Mouse (Mus musculus): ENCODE data around the gene Efnb2. TPM values are rescaled to one million over a fixed set of nuclear protein-coding genes. Genes with fewer than 3 reads are reported as not detected.

Efnb2 gene
- total RNA-seq, 1 experiment = 30.6 TPM

GRCm38 (mm10) chr8:8623486-8623885 is 37.6 kb downstream of the Efnb2 start:
- in situ Hi-C loops (cut with MboI; ENCODE audit: low sequenced_read_pairs in 2 of 2, unreplicated experiment in 2 of 2) = no loop called here
- H3K36me3 ChIP-seq (ENCODE audit: control insufficient read depth, insufficient read depth, low read length, poor library complexity, severe bottlenecking) = peaks cover 3% of the 10 kb centered on the region; the same call in 1 of the 2 replicates

DNA sequence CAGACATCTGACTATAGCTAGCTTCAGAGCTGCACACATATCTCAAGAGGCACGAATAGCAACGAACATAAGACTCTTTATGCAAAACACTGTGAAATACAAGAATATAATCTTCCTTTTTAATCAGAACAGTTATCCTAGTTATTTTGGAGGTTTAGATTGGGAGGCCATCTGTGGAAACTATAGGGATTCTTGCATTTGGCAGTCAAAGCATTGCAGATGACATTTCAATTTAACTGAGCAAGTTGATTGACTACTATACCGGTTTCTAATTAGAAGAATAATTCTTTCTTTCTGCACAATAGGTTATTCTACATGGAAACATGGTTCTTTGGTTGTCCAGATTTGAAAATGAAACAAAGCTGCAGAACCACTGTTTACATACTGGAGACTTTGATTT is 38.6 kb downstream of the Efnb2 start:
- Histone ChIP-seq H3K27ac (ENCODE audit: insufficient read depth, low read depth, low read length, poor library complexity, severe bottlenecking) (no peak overlapping the region), H3K9me3 (ENCODE audit: control insufficient read depth, insufficient read depth, low read depth, low read length) (no peaks in the 10 kb centered on the region), H3K9ac (ENCODE audit: insufficient read depth, low read depth, low read length, poor library complexity, severe bottlenecking) (no peak overlapping the region), H3K36me3 (ENCODE audit: control insufficient read depth, insufficient read depth, low read length, poor library complexity, severe bottlenecking) (peaks cover 3% of the 10 kb centered on the region; the same call in 1 of the 2 replicates), H3K4me1 (ENCODE audit: control insufficient read depth in 2 of 2, insufficient read depth in 2 of 2, low read length in 2 of 2, poor library complexity in 1 of 2) (peaks cover 2 to 17% of the 10 kb centered on the region in 2 experiments; a peak in 2 of 4 replicates), H3K4me3 (ENCODE audit: insufficient read depth in 1 of 2, low read depth in 1 of 2, low read length in 2 of 2, poor library complexity in 1 of 2, severe bottlenecking in 1 of 2) (no peak overlapping the region)
- no peak for DNase-seq (ENCODE audit: low read depth, low spot score)
- in situ Hi-C loops (cut with MboI; ENCODE audit: low sequenced_read_pairs in 2 of 2, unreplicated experiment in 2 of 2) = no loop called here
- no peak for TF ChIP-seq HCFC1 (IDR thresholded peaks at IDR 0.05; ENCODE audit: borderline replicate concordance, insufficient read depth, low read length)
- TF ChIP-seq ZNF384 (IDR thresholded peaks at IDR 0.05; ENCODE audit: low read depth, low read length) = no peak
- TF ChIP-seq MAFK (IDR thresholded peaks at IDR 0.05; ENCODE audit: insufficient read depth, low read depth, low read length) = no peak
- TF ChIP-seq ZC3H11A (IDR thresholded peaks at IDR 0.05; ENCODE audit: borderline replicate concordance, low read depth, low read length) = no peak
- TF ChIP-seq CHD2 (IDR thresholded peaks at IDR 0.05; ENCODE audit: low read depth, low read length) = no peak

More at GRCm38 (mm10) chr8:8623486-8623885, 37.6 kb downstream of the Efnb2 start:
- no peaks in the 10 kb centered on the region for H3K9me3 ChIP-seq (ENCODE audit: control insufficient read depth, insufficient read depth, low read depth, low read length)
- peaks cover 2 to 17% of the 10 kb centered on the region in 2 experiments; a peak in 2 of 4 replicates for H3K4me1 ChIP-seq (ENCODE audit: control insufficient read depth in 2 of 2, insufficient read depth in 2 of 2, low read length in 2 of 2, poor library complexity in 1 of 2)
- DNase-seq (ENCODE audit: low read depth, low spot score) = no peak
- no peak overlapping the region for H3K27ac ChIP-seq (ENCODE audit: insufficient read depth, low read depth, low read length, poor library complexity, severe bottlenecking)
- no peak overlapping the region for H3K9ac ChIP-seq (ENCODE audit: insufficient read depth, low read depth, low read length, poor library complexity, severe bottlenecking)
- H3K4me3 ChIP-seq (ENCODE audit: insufficient read depth in 1 of 2, low read depth in 1 of 2, low read length in 2 of 2, poor library complexity in 1 of 2, severe bottlenecking in 1 of 2) = no peak overlapping the region
- no peak for TF ChIP-seq MAFK (IDR thresholded peaks at IDR 0.05; ENCODE audit: insufficient read depth, low read depth, low read length)
- no peak for TF ChIP-seq ZNF384 (IDR thresholded peaks at IDR 0.05; ENCODE audit: low read depth, low read length)
- TF ChIP-seq CHD2 (IDR thresholded peaks at IDR 0.05; ENCODE audit: low read depth, low read length) = no peak
- TF ChIP-seq HCFC1 (IDR thresholded peaks at IDR 0.05; ENCODE audit: borderline replicate concordance, insufficient read depth, low read length) = no peak
- TF ChIP-seq ZC3H11A (IDR thresholded peaks at IDR 0.05; ENCODE audit: borderline replicate concordance, low read depth, low read length) = no peak

GRCm38 (mm10) chr8:8622031-8622430 is 39.0 kb downstream of the Efnb2 start:
- Histone ChIP-seq H3K9ac (ENCODE audit: insufficient read depth, low read depth, low read length, poor library complexity, severe bottlenecking) (no peak overlapping the region), H3K9me3 (ENCODE audit: control insufficient read depth, insufficient read depth, low read depth, low read length) (no peaks in the 10 kb centered on the region), H3K4me1 (ENCODE audit: control insufficient read depth in 2 of 2, insufficient read depth in 2 of 2, low read length in 2 of 2, poor library complexity in 1 of 2) (peaks cover 2 to 17% of the 10 kb centered on the region in 2 experiments; a peak in 2 of 4 replicates), H3K4me3 (ENCODE audit: insufficient read depth in 1 of 2, low read depth in 1 of 2, low read length in 2 of 2, poor library complexity in 1 of 2, severe bottlenecking in 1 of 2) (no peak overlapping the region), H3K27ac (ENCODE audit: insufficient read depth, low read depth, low read length, poor library complexity, severe bottlenecking) (no peak overlapping the region), H3K36me3 (ENCODE audit: control insufficient read depth, insufficient read depth, low read length, poor library complexity, severe bottlenecking) (peaks cover 3% of the 10 kb centered on the region; the same call in 1 of the 2 replicates)
- DNase-seq (ENCODE audit: low read depth, low spot score) = no peak
- TF ChIP-seq MAFK (IDR thresholded peaks at IDR 0.05; ENCODE audit: insufficient read depth, low read depth, low read length) (no peak), ZNF384 (IDR thresholded peaks at IDR 0.05; ENCODE audit: low read depth, low read length) (no peak), CHD2 (IDR thresholded peaks at IDR 0.05; ENCODE audit: low read depth, low read length) (no peak), ZC3H11A (IDR thresholded peaks at IDR 0.05; ENCODE audit: borderline replicate concordance, low read depth, low read length) (no peak), HCFC1 (IDR thresholded peaks at IDR 0.05; ENCODE audit: borderline replicate concordance, insufficient read depth, low read length) (no peak)
- in situ Hi-C loops (cut with MboI; ENCODE audit: low sequenced_read_pairs in 2 of 2, unreplicated experiment in 2 of 2) = no loop called here

- Histone ChIP-seq H3K9me3 (ENCODE audit: control insufficient read depth, insufficient read depth, low read depth, low read length) (no peaks in the 10 kb centered on the region), H3K4me1 (ENCODE audit: control insufficient read depth in 2 of 2, insufficient read depth in 2 of 2, low read length in 2 of 2, poor library complexity in 1 of 2) (peaks cover 2 to 17% of the 10 kb centered on the region in 2 experiments; a peak in 2 of 4 replicates), H3K27ac (ENCODE audit: insufficient read depth, low read depth, low read length, poor library complexity, severe bottlenecking) (no peak overlapping the region), H3K36me3 (ENCODE audit: control insufficient read depth, insufficient read depth, low read length, poor library complexity, severe bottlenecking) (peaks cover 3% of the 10 kb centered on the region; the same call in 1 of the 2 replicates), H3K4me3 (ENCODE audit: insufficient read depth in 1 of 2, low read depth in 1 of 2, low read length in 2 of 2, poor library complexity in 1 of 2, severe bottlenecking in 1 of 2) (0 out of 4 replicates have a peak overlapping the region, but pooled peaks of 1 of the 2 experiments have one; percentile 40), H3K9ac (ENCODE audit: insufficient read depth, low read depth, low read length, poor library complexity, severe bottlenecking) (no peak overlapping the region)
- in situ Hi-C loops (cut with MboI; ENCODE audit: low sequenced_read_pairs in 2 of 2, unreplicated experiment in 2 of 2) = no loop called here
- no peak for DNase-seq (ENCODE audit: low read depth, low spot score)
- TF ChIP-seq MAFK (IDR thresholded peaks at IDR 0.05; ENCODE audit: insufficient read depth, low read depth, low read length) = no peak
- TF ChIP-seq ZNF384 (IDR thresholded peaks at IDR 0.05; ENCODE audit: low read depth, low read length) = no peak
- TF ChIP-seq HCFC1 (IDR thresholded peaks at IDR 0.05; ENCODE audit: borderline replicate concordance, insufficient read depth, low read length) = no peak
- no peak for TF ChIP-seq CHD2 (IDR thresholded peaks at IDR 0.05; ENCODE audit: low read depth, low read length)
- no peak for TF ChIP-seq ZC3H11A (IDR thresholded peaks at IDR 0.05; ENCODE audit: borderline replicate concordance, low read depth, low read length)
Measured at GRCm38 (mm10) chr8:8621236-8621917, 39.7 kb downstream of the Efnb2 start.
